Mouse (Mus musculus) kidney, adult 8-10 months (tissue): ENCODE measurements around the gene Csgalnact2.
A peak's percentile ranks its signal among the peaks of the same experiment; 100 is the strongest.

Experiments used
- DNase-seq, 2 experiments: peaks; one replicate each; pipeline ENCODE4 v3.0.0; 2022

Csgalnact2 gene

GRCm38 (mm10) chr6:118138731-118139709 lies at the start of gene Csgalnact2:
Csgalnact2 (minus strand) TSS chr6:118139140.
- peak; percentile 90 to 96 for DNase-seq

- no peak for DNase-seq
Observed at GRCm38 (mm10) chr6:118188599-118188998, 49.7 kb upstream of the Csgalnact2 start.

- no peak for DNase-seq
Observed at GRCm38 (mm10) chr6:118187285-118187641, 48.3 kb upstream of the Csgalnact2 start.

GRCm38 (mm10) chr6:118186620-118187284 lies 47.8 kb upstream of the Csgalnact2 start:
- DNase-seq: no peak

DNA sequence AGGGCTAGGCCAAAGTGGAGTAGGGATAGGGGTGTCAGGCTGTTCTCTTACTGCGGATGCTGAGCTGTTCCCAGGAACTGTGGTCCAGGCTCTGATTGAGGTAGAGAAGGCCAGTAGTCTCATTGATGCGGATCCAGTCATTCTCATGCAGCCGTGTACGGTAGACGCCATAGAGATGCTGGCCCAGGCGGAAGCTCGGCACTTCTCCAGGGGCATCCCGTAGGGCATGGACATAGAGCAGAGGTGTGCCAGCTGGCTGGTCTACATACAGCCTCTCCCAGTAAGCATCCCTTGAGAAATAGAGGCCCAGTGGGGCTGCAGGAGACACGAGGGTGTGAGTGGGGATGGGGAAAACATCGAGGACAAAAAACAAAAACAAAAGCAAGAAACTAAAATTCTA lies 45.2 kb upstream of the Csgalnact2 start:
- no peak for DNase-seq

DNA sequence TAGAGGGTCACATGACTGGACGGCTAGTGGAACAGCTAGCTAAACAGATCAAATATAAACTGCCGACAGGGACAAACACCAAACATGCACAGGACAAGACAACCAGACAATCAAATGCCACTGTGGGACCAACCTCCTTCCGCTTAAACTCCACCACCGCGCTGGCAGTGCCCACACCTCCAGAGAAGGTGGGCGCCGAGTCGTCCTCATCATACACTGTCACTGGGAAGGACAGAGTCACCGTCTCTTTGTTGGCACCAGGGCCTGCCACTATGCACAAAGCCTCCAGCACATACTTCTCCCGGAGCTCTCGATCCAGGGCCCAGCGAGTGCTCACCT lies 41.1 kb upstream of the Csgalnact2 start:
- DNase-seq: no peak

- DNase-seq: peak; percentile 47 to 70
Observed at GRCm38 (mm10) chr6:118179316-118180084, 40.6 kb upstream of the Csgalnact2 start.

GRCm38 (mm10) chr6:118173975-118174328 lies 35.0 kb upstream of the Csgalnact2 start:
- DNase-seq: no peak

DNA sequence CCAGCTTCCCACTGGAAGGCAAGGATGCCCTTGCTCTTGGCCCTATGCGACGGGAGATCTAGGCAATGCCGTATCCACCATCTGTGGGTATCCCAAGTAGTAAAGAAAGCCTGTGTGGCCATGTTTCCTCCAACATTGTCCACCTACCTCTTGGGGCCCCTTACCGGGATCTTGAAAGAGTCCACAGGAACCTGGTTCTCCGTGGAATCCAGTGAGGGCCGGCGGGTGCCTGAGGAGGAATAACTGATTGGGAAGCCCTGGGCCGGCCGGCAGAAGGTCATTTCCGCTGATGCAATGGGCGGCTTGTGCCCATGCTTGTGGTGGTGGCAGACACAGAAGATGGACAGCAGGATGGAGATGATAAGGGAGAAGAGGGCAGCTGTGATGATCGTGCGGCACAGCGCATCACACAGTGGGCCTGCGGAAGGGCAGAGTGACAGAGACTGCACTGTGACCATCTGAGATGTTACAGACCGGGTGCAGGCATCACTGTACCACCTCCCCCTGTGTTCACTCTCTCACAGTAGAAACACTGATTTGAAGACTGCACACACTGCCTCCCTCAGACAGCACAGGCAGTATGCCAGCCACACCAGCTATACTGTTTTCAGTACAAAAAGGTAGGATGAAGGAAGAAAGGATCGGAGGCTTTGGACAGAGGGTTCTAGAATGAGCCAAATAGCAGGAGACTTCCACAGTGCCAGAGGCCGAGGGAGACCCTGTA lies 34.5 kb upstream of the Csgalnact2 start:
- no peak for DNase-seq

DNA sequence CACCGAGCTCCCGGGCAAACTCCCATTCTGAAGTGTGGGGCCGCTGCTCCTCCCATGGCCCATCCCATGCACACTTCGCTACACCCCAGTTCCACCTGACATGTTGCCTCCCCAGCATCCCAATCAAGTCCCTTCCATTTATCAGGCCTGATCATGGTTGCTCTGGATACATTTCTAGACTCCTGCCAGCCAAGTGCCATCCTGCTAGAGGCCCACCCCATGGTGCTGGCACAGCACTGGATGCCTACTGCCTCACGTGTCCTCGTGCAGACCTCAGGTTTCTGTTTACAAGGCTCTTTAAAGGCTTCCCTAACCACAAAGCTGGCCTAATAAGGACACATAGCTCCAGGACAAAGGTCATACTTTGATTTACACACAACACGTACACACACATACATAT lies 32.4 kb upstream of the Csgalnact2 start:
- DNase-seq: no peak

DNA sequence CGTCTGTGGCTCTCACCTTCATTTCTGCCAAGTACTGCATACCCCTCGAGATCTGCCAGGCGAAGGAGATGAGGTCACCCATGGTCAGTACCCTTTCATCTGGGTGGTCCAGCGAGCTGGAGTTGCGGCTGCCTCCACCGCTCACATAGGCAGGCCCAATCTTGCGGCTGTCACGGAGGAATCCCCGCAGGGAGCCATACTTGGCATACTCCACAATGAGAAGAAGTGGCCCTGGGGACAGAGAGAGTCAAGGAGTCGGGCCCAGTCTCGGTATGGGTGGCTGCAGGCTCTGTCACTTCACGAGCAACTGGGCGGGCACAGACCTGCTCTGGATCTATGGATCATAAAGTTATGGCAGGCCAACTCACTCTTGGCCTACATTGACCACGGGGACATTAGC lies 29.2 kb upstream of the Csgalnact2 start:
- no peak for DNase-seq

DNA sequence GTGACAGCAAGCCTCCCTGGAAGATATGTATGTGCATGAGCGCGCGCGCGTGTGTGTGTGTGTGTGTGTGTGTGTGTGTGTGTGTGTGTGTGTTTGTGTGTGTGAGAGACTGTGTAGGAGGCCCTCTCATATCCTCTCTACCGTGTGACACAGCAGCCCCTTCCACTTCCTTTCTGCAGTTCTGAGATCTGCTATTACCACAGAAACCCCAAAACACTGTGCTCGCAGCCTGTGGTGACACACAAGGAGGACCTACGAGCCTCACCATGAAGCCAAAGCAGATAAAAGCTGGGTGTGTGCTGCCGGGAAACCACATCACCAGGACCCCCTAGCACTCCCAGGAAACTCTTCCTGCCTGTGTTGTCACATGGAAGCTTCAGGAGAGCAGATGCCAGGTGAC lies 28.1 kb upstream of the Csgalnact2 start:
- DNase-seq: no peak

- DNase-seq: no peak
Observed at GRCm38 (mm10) chr6:118165516-118165915, 26.6 kb upstream of the Csgalnact2 start.

- DNase-seq: no peak
Observed at GRCm38 (mm10) chr6:118164691-118165090, 25.8 kb upstream of the Csgalnact2 start.

GRCm38 (mm10) chr6:118163086-118163485 lies 24.1 kb upstream of the Csgalnact2 start:
- no peak for DNase-seq

GRCm38 (mm10) chr6:118162457-118163082 lies 23.6 kb upstream of the Csgalnact2 start:
- DNase-seq: peak in 1 of 2 experiments; percentile 24

DNA sequence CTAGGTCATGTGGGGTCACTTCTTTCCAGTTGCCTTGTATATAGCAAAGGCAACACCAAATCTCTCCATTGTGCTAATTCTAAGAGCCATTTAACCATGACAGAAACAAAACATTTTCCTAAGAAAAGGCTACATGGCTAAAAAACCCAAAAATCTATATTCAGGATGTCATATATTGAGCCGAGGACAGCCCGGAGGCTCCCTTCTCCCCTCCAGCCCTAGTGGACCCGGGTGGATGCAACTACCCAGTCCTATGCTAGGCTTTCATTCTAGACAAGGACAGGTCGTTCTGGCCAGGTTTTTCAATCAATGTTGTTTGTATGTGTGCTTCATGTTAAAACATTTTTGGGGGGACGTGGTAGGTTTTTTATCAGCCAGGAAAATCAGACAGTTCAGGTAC lies 14.2 kb upstream of the Csgalnact2 start:
- DNase-seq: no peak

DNA sequence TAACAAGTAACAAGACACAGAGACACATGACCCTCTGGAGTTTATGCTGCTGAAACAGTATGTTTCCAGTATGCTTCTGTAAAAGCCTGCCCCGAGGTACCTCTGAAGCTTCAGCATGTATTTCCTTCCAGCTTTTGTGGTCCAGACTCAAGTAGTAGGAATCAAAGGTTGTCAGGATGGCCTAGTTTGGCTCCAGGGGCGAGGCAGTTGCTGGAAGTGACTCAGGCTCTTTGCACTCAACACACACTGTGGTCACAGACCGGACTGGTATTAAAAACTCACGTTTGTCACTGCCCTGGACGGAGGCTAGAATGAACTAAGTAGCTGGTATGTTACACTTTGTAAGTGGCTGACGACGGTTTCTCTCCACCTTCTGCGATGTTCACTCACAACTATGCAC lies 12.0 kb upstream of the Csgalnact2 start:
- DNase-seq: no peak

GRCm38 (mm10) chr6:118150538-118150937 lies 11.6 kb upstream of the Csgalnact2 start:
- no peak for DNase-seq

GRCm38 (mm10) chr6:118150128-118150527 lies 11.2 kb upstream of the Csgalnact2 start:
- no peak for DNase-seq

GRCm38 (mm10) chr6:118140961-118141360 lies 2.0 kb upstream of the Csgalnact2 start:
- no peak for DNase-seq

- DNase-seq: no peak
Observed at GRCm38 (mm10) chr6:118137148-118137547, 1.8 kb downstream of the Csgalnact2 start.
